Mouse (Mus musculus): ENCODE results near the gene Kcnj10. TPM values are rescaled to one million over a fixed set of nuclear protein-coding genes. Genes with fewer than 3 reads are reported as not detected.

Kcnj10 gene
- total RNA-seq, 2 experiments from 2014 or later: 1.8 to 4.5 TPM

DNA sequence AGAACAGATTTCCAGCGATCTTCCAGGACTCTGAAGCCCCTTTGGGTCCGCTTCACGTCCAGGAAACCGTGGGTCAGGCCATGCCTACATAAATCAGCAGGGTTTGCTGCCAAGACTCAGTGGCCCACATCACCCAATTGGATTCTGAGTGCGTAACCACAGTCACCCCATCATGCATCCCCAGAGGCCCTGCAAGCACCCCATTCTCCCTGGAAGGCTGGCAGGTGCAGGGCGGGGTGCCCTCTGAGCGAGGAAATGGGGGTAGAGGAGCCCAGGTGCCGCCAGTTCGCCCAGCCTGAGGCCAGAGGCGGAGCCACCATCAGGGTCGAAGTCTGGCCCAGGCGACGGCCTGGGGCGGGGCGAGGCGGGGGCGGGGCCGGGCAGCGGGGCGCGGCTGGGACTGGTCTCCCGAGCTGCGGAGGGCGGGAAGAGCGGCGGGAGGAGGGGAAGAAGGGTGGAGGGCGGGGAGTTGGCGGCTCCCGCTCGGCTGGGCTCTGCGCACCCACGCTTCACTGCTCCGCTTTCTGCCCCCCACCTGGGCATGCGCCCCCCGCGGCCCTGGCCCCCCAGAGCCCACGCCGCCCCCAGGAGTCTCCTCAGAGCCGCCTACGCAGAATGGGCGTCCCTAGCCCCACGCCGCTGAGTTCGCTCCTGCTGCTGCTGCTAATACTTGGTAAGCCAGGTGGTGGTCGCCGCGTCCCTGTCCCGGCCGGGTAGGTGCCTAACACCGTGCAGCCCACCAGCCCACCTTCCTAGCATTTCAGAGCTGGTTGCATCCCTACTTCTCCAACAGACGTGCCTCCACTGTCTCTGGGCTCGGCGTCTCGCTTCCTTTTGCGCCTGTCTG, 28.9 kb upstream of the Kcnj10 start:
- DNase-seq (ENCODE audit: low spot score in 2 of 2): peak; percentile 79 to 87

DNA sequence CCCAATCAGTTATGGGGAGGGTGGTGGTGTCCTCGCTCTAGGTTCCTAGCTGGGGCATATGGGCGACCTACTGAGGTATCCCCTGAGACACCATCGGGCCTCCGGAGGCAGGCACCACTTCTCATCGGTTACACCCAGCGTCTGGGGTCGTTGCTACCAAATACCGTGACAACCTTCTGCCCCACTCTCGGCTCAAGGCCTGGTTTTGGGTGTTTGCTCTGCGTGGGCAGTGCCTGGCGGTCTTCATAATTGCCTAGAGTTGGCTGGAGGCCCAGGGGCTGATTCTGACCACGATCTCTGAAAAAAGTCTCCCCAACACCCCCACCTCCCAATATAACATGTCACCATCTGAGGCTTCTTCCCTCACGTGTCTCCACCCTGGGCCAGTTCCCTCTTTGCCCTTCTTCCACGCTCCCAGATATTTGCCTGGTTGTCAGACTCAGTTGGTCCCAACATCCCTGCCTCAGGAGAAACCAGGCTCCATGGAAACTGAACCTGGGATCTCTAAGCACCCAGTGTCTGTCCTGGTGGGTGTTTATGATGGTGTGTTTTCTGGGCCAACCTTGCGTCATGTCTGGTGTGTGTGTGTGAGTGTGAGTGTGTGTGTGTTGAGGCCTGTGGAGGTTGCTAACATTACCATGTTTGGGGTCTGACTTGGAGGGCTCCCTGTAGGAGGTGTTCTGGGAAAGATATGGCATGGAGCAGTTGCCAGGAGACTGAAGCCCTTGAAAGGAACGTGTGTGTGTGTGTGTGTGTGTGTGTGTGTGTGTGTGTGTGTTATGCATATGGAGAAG, 28.0 kb upstream of the Kcnj10 start:
- DNase-seq (ENCODE audit: low spot score in 2 of 2): peak in 1 of 2 experiments; percentile 24

DNA sequence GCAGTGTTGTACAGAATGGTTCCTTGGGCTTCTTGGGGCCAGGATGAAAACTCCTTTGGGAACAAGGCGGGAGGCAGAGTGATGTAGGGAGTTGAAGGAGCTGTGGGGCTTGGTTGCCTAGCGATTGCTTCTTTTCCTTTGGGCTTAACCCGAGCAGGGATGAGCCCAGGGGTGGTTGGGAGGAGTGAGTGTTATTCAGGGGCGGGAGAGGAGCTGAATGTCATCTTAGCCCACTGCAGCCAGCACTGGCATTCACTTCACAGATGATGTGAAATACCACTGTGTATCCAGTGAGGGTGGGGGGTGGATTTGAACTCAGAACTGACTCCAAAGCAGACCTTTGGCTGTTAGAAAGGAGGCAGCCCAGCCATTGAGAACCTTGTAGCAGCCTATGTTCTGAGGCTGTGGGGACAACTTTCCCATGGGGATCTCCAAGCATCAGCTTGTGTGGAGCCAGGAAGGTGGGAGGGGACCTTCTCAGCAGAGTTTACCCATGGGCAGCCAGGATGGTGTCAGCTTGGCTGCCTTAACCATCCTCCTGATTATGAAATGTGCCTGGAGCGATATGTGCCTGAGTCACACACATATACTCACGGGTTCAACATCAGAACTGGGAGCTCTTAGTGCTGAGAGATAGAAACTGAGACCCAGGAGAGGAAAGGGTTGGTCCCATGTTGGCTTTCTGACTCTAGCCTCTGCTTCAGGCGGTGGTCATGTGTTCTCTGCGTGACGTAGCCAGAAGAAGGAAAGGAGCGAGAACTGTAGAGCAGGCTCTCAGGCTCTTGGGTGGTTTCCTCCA, 27.2 kb upstream of the Kcnj10 start:
- DNase-seq (ENCODE audit: low spot score in 2 of 2): no peak

DNA sequence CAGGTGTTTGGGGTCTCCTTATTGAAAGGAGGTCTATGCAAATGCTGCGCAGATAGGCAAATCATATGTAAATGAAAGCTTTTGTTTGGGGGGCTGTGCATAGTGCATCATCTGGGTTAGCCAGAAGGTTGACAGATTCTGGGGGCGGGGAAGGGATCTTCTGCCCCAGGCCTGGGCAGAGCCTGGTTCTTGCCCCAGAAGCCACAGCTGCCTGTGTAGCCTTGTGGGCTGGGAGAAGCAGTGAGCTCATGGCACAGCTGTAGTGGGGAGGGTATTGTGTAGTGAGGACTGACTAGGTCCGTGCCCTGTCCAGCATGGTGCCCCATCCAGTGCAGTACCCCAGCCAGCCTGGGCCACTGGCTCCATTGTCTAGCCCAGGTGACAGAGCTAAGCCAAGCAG, 26.1 kb upstream of the Kcnj10 start:
- no peak for DNase-seq (ENCODE audit: low spot score in 2 of 2)

DNA sequence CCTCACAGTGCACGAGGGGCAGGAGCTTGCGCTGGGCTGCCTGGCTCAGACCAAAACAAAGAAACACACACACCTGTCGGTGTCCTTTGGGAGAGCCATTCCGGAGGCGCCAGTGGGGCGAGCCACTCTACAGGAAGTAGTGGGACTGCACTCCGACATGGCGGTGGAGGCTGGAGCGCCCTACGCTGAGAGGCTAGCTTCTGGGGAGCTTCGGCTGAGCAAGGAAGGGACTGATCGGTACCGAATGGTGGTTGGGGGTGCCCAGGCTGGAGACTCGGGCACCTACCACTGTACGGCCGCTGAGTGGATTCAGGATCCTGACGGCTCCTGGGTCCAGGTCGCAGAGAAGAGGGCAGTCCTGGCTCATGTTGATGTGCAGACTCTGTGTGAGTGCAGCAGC, 23.6 kb upstream of the Kcnj10 start:
- no peak for DNase-seq (ENCODE audit: low spot score in 2 of 2)

DNA sequence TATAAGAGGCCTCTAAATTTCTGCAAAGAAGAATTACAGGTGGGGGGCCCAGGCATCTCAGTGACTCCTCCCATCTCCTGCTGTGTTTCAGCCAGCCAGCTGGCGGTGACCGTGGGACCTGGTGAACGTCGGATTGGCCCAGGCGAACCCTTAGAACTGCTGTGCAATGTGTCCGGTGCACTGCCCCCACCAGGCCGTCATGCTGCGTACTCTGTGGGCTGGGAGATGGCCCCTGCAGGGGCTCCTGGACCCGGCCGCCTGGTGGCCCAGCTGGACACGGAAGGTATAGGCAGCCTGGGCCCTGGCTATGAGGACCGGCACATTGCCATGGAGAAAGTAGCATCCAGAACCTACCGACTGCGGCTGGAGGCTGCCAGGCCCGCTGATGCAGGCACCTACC, 23.1 kb upstream of the Kcnj10 start:
- no peak for DNase-seq (ENCODE audit: low spot score in 2 of 2)

DNA sequence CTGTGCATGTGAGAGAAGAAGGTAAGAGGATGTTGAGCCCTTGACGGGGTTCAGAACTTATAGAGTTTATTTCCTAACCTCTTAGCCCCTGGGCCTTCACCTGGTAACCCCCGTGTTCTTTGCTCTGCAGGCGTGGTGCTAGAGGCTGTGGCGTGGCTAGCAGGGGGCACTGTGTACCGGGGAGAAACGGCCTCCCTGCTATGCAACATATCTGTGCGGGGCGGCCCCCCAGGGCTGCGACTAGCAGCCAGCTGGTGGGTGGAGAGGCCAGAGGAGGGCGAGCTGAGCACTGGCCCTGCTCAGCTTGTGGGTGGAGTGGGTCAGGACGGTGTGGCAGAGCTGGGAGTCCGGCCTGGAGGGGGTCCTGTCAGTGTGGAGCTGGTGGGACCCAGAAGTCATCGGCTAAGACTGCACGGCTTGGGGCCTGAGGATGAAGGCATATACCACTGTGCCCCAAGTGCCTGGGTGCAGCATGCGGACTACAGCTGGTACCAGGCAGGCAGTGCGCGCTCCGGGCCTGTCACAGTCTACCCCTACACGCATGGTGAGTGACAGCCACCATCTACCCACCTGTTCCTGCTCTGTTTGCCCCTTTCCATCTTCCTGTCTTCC, 22.5 kb upstream of the Kcnj10 start:
- DNase-seq (ENCODE audit: low spot score in 2 of 2): no peak

DNA sequence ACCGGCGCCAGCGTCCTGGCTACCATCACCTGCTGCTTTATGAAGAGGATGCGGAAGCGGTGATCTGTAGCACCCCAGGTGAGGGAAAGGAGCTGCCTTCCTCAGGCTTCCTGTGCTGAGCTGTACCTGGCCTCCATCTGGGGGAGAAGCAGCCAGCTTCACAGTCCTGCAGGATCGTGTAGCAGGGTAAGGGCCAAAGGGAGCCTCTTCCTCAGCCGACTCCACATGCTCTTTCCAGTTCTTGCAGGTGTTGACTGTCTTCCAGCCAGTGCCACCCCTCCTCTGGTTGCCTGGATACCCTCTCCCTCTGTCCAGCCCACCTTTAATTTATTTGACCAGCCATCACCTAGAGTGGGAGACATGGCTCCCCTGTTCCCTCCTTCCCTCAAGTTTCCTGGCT, 21.7 kb upstream of the Kcnj10 start:
- DNase-seq (ENCODE audit: low spot score in 2 of 2): no peak

DNA sequence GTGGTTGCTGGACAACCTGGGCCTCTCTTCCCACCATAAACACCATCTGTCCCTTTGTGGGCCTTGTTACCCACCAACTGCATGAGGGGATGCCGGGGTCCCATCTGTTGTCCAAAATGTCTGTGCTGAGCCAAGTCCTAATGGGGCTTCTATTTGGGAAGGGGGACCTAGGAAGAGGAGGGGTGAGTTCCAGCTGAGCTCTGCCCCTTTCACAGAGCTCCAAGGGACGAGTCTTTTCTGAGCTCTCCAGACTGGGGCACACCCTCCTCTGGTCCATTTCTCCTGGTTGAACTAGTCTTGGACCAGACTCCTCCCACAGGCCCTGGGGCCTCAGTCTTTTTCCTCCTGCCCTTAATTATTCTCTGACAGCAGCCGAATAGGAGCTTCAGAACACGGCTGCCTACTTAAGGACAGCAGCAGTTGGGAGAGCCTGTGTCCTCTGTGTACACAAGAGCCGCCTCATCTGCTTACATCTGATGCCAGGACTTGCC, 21.0 kb upstream of the Kcnj10 start:
- no peak for DNase-seq (ENCODE audit: low spot score in 2 of 2)

DNA sequence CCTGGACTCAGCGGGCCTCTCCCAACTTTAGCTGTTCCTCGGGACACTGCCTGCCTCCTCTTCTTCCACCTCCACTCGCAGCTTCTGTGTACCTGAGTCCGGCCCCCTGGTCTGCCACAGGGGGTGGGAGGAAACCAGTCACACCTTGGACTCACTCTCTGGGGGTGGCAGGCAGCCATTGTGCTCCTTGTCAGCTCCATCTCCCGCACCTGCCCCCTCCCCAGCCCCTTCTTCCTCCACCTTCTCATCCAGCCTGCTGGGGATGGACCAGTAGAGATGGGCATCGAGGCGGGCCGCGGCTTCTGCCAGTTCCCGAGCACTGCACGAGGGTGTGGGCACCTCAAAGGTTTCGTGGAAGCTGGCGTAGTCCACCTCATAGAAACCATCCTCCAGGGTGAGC, 18.3 kb upstream of the Kcnj10 start:
- no peak for DNase-seq (ENCODE audit: low spot score in 2 of 2)

DNA sequence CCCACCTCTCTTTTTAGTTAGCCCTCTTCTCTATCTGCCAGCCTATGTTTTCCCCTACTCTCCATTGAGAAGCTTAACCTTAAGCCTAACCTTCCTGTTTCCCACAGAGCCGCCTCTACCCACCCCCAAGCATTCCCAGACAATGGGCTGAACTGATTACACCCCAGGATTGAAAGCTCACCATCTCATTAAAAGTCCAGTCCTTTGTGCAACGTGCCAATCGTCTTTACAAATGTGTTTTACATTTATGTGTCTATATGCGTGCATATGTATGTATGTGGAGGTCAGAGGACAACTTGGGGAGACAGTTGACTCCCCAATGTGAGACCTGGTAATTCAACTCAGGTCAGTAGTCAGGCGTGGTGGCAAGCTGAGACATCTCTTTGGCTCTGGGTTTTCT, 17.7 kb upstream of the Kcnj10 start:
- no peak for DNase-seq (ENCODE audit: low spot score in 2 of 2)

DNA sequence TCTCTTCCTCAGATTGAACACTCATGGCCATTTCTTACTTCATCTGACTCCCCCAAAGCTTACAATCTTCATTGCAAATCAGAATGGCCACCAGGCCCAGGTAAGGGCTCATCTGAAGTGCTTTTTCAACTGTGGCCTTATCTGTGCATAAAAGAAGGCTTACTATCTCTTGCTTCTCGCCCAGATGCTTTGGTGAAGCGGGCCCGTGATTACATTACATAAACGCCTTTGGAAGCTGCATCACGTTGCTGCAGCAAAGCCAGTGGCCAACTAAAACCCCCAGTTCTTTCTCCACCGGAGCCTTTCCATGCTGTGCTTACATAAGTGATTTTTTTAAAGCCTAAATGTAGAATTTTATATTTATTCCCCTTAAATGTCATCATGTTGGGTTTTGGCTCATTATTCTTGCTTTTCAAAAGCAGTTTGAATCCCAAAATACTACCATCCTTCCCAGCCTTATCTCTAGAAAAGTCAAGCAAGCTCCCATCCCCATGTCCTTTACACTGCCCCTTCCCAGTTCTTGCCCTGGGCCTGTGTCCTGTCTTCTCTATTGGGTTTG, 17.1 kb upstream of the Kcnj10 start:
- DNase-seq (ENCODE audit: low spot score in 2 of 2): no peak

DNA sequence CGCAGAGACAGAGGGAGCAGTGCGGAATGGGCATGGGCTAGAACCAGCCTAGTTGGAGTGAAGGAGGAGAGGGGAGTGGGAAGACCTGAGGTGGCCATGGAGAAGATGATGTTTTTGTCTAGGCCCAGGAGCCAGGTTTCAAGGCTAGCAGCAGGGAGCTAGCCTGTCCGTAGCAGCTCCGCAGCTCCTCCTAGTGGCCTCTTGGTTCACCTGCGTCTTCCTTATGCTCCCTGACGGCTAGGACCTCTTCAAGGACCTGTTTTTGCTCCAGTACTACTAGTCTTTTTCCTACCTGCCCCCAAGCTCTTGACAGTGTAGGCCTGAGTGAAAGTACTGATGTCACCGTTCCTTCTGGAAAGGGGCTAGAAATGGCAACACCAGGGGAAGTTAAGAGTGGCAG, 16.3 kb upstream of the Kcnj10 start:
- DNase-seq (ENCODE audit: low spot score in 2 of 2): peak in 1 of 2 experiments; percentile 47

DNA sequence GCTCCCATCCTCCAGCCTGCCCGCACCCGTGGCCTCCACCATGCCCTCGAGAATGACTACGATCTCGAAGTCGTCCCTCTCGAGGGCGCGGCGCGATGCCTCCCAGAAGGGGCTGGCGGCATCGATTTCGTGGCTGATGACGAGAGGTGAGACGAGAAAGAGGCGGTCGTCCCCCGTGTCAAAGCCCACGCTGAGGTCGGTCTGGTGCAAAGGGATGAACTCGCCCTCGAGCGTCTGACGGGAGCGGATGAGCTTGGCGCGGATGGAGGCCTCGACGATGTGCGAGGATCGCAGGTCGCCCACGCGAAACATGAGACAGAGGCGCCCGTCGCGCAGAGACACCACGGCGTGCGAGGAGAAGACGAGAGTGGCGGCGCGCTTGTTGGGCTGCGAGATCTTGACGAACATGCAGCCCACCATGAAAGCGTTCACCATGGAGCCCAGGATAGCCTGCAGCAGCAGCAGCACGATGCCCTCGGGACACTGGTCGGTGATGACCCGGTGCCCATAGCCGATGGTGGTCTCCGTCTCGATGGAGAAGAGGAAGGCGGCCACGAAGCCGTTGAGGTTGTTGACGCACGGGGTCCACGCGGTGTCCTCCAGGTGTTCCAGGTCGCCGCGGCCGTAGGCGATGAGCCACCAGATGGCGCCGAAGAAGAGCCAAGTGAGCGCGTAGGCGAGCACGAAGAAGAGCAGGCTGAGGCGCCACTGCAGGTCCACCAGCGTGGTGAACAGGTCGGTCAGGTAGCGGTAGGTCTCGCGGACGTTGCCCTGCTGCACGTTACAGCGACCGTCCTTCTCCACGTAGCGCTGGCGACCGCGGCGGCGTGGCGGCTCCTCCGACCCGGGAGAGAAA, 15.1 kb upstream of the Kcnj10 start:
- DNase-seq (ENCODE audit: low spot score in 2 of 2): peak in 1 of 2 experiments; percentile 35

DNA sequence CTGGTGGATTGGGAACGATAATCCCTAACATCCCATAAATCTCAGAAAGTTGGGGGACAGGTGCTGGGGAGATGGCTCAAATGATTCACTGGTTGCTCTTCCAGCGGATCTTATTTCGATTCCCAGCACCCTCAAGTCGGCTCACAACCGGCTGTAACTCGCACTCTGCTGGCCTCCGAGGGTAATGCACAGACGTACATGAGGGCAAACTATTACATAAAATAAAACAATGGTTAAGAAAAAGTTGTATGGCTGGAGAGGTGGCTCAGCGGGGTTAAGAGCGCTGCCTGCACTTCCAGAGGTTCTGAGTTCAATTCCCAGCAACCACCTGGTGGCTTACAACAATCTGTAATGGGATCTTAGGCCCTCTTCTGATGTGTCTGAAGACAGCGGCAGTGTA, 14.3 kb upstream of the Kcnj10 start:
- DNase-seq (ENCODE audit: low spot score in 2 of 2): no peak

DNA sequence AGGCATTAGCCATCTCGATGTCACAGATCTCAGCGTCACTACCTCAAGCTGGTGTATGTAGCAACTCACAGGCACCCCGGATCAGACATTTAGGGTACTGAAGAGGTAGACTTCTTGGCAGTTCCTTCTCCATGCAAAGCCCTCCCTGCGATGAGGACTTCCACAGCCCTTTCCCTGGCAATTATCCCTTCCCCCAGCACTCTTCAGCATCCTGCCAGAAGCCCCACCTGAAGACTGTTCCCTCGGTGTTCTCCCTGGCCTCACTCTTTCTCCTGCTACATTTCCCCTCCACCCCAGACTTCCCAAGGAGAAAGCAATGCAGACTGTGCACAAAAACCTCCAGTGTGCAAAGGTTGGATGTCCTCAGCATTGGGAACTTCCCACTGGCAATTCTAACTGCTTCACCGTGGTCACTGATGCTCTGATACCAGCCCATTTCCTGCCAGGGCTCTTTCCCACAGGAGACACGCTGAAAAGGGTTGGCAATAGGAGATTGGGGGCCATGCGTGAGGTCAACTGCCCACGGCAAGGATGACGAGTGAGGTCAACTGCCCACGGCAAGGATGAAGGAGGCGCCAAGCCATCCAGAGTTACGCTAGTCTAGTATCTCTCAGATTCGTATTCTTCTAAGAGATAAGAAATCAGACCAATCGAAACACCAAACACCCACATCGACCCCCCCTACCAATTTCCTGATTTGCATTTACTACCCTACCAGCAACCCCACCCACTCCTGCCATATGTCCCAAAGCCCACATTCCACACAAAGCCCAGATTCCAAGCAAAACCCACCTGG, 13.6 kb upstream of the Kcnj10 start:
- DNase-seq (ENCODE audit: low spot score in 2 of 2): no peak

DNA sequence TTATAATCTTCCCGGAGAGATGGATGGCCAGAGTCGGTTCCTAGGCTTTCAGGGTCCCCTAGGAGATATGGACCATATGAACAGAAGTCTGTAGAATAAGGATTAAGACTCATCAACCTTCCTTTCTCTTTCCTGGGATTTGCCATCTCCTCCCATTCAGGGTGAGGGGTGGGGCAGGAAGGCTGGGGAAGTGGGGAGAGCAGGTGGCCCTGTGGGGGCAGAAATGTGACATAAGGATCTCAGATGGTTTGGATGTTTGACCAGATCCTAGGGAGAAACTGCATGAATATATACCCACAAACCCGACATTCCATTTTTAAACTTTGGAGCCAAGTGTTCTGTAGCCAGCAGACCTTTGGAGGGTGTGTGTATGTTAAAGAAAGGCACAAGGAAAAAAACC, 13.0 kb upstream of the Kcnj10 start:
- DNase-seq (ENCODE audit: low spot score in 2 of 2): no peak

DNA sequence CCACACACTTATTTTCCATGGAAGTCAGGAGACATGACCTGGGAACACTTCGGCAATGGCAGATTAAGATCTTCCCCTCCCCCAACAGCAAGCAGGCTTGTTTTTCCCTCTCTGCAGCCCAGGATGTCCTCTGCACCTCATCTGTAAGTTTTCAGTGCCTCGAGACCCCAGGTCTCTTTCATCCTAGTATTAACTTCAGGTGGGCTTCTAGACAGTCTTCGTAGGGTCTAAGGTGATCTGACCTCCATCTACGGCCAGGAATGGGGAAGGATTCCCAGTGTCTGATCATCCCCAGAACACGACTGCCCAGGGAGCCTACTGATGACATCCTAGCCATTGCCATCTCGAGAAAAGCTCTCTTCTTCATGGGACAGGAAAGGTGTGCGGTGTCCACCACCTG, 12.5 kb upstream of the Kcnj10 start:
- DNase-seq (ENCODE audit: low spot score in 2 of 2): no peak

DNA sequence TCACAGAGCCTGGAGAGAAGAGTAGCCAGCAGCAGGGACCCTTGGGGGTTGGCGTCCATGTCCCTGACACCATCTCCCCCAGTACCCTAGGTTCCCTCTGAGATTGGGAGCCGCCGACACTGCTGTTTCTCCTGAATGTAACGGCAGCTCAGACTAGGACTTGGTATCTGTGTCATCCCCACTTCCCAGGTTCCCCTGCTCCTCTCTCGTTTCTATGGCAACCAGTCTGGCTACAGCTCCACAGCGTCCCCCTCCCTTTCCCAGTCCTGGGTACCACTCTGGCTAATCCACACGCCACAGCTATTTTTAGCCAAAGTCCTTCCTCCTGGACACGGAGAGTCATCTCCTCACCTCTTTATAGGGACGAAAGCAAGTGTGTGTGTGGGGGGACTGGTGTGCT, 11.9 kb upstream of the Kcnj10 start, which contains the start of gene Kcnj9:
Gene Kcnj9 (minus strand): TSS at position 188 of the 400 bp plus-strand sequence.
- no peak for DNase-seq (ENCODE audit: low spot score in 2 of 2)
